Mouse (Mus musculus) intestine, embryonic 14.5 days (tissue): Measurements from ENCODE around the gene Zfp316. TPM values are rescaled to one million over a fixed set of nuclear protein-coding genes. Genes with fewer than 3 reads are reported as not detected.

Source experiments
- ATAC-seq: fragments of 200-750 bp; cut with Nextera tagmentation; replicated peaks from 2 replicates; pipeline ENCODE4 v1.8.0; 2017; ENCODE audit warnings: low read depth, moderate number of reproducible peaks, moderate TSS enrichment, moderate library complexity; ENCODE audit not compliant: low FRiP score, low TSS enrichment
- DNase-seq: peaks from one replicate; pipeline ENCODE4 v3.0.0-alpha.2; 2018; ENCODE audit warnings: low spot score
- H3K27ac ChIP-seq: fragments of 300-500 bp; sonication (generic); 2 replicates; pipeline ENCODE4 v1.5.1; 2014; ENCODE audit warnings: low read depth, mild to moderate bottlenecking, control low read depth
- H3K27me3 ChIP-seq: fragments of 300-500 bp; sonication (generic); replicated peaks from 2 replicates; pipeline ENCODE4 v1.6.1; 2014; ENCODE audit warnings: low read length, control low read depth; ENCODE audit not compliant: control insufficient read depth, insufficient read depth
- H3K36me3 ChIP-seq: fragments of 300-500 bp; sonication (generic); 2 replicates; pipeline ENCODE4 v1.6.1; 2014; ENCODE audit warnings: low read length, control low read depth; ENCODE audit not compliant: control insufficient read depth, insufficient read depth
- H3K4me1 ChIP-seq: fragments of 300-500 bp; sonication (generic); replicated peaks from 2 replicates; pipeline ENCODE4 v1.6.1; 2014; ENCODE audit warnings: low read length, control low read depth, mixed read lengths; ENCODE audit not compliant: control insufficient read depth, insufficient read depth
- H3K4me2 ChIP-seq: fragments of 300-500 bp; sonication (generic); 2 replicates; pipeline ENCODE4 v1.6.1; 2014; ENCODE audit warnings: low read length
- H3K4me3 ChIP-seq: fragments of 300-500 bp; sonication (generic); 2 replicates; pipeline ENCODE4 v1.5.1; 2014; ENCODE audit warnings: low read depth, low read length, control low read depth, mixed read lengths
- H3K9ac ChIP-seq: fragments of 300-500 bp; sonication (generic); 2 replicates; pipeline ENCODE4 v1.6.1; 2014; ENCODE audit warnings: mild to moderate bottlenecking, low read length
- H3K9me3 ChIP-seq: fragments of 300-500 bp; sonication (generic); 2 replicates; pipeline ENCODE4 v1.6.1; 2016; ENCODE audit warnings: low read length, control low read depth; ENCODE audit not compliant: control insufficient read depth
- WGBS: fragments of 180-500 bp; shearing (Covaris S2); extraction: QIAGEN DNeasy Blood & Tissue Kit; methylation state at CpG from one replicate; pipeline ENCODE4 v1.1.7; 2014; 5-methylcytosine and 5-hydroxymethylcytosine counted together
- polyA plus RNA-seq: library from polyadenylated mRNA; unstranded; fragments of >200 nt; fragmentation: Nextera tagmentation; extraction: Ambion mirVana; gene quantifications from 2 replicates; pipeline ENCODE4 v1.2.1, GENCODE M21; 2014

Gene Zfp316
- polyA plus RNA-seq, 1 experiment from 2014 or later, result 2.0 TPM

- Histone ChIP-seq H3K4me2 (no peak overlapping the region), H3K4me3 (no peak overlapping the region), H3K27me3 (peaks cover 62% of the 10 kb centered on the region), H3K36me3 (peaks cover 29% of the 10 kb centered on the region), H3K4me1 (peaks cover 4% of the 10 kb centered on the region), H3K27ac (no peak overlapping the region), H3K9ac (no peak overlapping the region), H3K9me3 (no peaks in the 10 kb centered on the region)
- DNase-seq (peak; percentile 58), ATAC-seq (no peak)
- 48% methylated on average over 24 of the region's 24 CpGs for WGBS
Measured at GRCm38 (mm10) chr5:143255131-143255519, 14.7 kb downstream of the Zfp316 start.

- DNase-seq (peak; percentile 71), ATAC-seq (no peak)
- Histone ChIP-seq H3K9ac (no peak overlapping the region), H3K27ac (no peak overlapping the region), H3K4me1 (peaks cover 4% of the 10 kb centered on the region), H3K4me2 (peak overlapping the region; percentile 62; the same call in 1 of the 2 replicates), H3K36me3 (peaks cover 24% of the 10 kb centered on the region), H3K27me3 (peaks cover 62% of the 10 kb centered on the region), H3K4me3 (peak overlapping the region; percentile 33; the same call in 1 of the 2 replicates), H3K9me3 (no peaks in the 10 kb centered on the region)
- 24% methylated on average over 66 of the region's 66 CpGs for WGBS
Measured at GRCm38 (mm10) chr5:143254487-143255130, 15.2 kb downstream of the Zfp316 start.

GRCm38 (mm10) chr5:143253881-143254486, 15.8 kb downstream of the Zfp316 start:
- Histone ChIP-seq H3K4me2 (peak overlapping the region; percentile 62), H3K27me3 (peaks cover 62% of the 10 kb centered on the region), H3K9ac (0 out of 2 replicates have a peak overlapping the region, but pooled peaks have one; percentile 5), H3K36me3 (peaks cover 24% of the 10 kb centered on the region), H3K27ac (no peak overlapping the region), H3K4me3 (peak overlapping the region; percentile 33), H3K9me3 (no peaks in the 10 kb centered on the region), H3K4me1 (peaks cover 4% of the 10 kb centered on the region)
- ATAC-seq, result 0 out of 2 replicates have a peak, but pooled peaks have one; percentile 30
- 10% methylated on average over 81 of the region's 81 CpGs for WGBS
- DNase-seq, result peak; percentile 73

- Histone ChIP-seq H3K4me2 (peak overlapping the region; percentile 62), H3K9me3 (no peaks in the 10 kb centered on the region), H3K27ac (no peak overlapping the region), H3K4me1 (peaks cover 4% of the 10 kb centered on the region), H3K9ac (no peak overlapping the region), H3K27me3 (peaks cover 62% of the 10 kb centered on the region), H3K4me3 (peak overlapping the region; percentile 33), H3K36me3 (peaks cover 31% of the 10 kb centered on the region)
- DNase-seq (peak; percentile 79), ATAC-seq (peak; percentile 18; the same call in 1 of the 2 replicates)
- WGBS, result 5% methylated on average over 98 of the region's 103 CpGs
Measured at GRCm38 (mm10) chr5:143253186-143253880, 16.5 kb downstream of the Zfp316 start.

DNA sequence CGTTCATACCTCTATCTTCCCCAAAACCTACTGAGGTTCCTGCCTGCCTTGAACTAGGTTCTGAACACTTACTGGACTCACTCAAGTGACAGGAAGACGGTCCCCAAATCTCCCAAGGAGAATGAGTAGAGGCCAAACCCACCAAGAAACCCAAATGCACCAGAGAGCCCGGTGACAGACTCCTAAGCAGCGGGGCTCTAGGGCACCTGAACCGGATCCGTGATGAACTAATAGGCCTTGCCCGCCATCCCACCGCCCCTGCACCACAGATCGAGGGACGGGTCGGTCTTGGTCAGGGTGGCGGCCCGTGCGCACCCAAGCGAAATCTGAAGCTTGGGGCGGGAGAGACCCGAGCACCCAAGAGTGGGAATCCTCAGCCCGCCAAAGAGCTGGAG, 17.0 kb downstream of the Zfp316 start:
- no peak overlapping the region for H3K27ac ChIP-seq
- H3K9me3 ChIP-seq, result no peaks in the 10 kb centered on the region
- WGBS, result 41% methylated on average over 18 of the region's 18 CpGs
- no peak overlapping the region for H3K4me2 ChIP-seq
- H3K27me3 ChIP-seq, result peaks cover 62% of the 10 kb centered on the region
- H3K9ac ChIP-seq, result no peak overlapping the region
- DNase-seq (no peak), ATAC-seq (no peak)
- H3K4me1 ChIP-seq, result peaks cover 4% of the 10 kb centered on the region
- peak overlapping the region; percentile 33; the same call in 1 of the 2 replicates for H3K4me3 ChIP-seq
- peaks cover 36% of the 10 kb centered on the region for H3K36me3 ChIP-seq

DNA sequence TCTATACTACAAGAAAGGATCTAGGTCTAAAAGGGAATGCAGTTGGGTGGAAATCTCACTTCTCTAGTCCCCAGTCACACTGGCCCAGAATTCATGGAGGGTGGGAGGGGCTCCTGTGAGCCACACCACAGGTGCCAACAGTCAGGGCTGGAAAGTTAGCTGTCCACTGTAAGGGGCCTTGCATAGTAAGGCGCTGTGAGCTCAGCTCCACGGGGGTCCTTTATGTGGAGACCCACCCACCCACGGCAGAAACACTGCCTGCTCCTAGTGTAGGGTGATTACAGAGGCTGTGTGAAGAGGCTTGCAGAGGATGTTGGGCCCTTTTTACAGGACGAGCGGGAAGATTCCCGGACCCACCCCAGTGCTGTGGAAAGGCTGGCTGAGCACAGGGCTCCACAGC, 17.8 kb downstream of the Zfp316 start:
- peaks cover 39% of the 10 kb centered on the region for H3K36me3 ChIP-seq
- 62% methylated on average over 6 of the region's 6 CpGs for WGBS
- H3K9ac ChIP-seq, result no peak overlapping the region
- no peak overlapping the region for H3K4me2 ChIP-seq
- H3K4me1 ChIP-seq, result peaks cover 4% of the 10 kb centered on the region
- H3K4me3 ChIP-seq, result no peak overlapping the region
- DNase-seq (no peak), ATAC-seq (no peak)
- peaks cover 60% of the 10 kb centered on the region for H3K27me3 ChIP-seq
- H3K9me3 ChIP-seq, result no peaks in the 10 kb centered on the region
- no peak overlapping the region for H3K27ac ChIP-seq

DNA sequence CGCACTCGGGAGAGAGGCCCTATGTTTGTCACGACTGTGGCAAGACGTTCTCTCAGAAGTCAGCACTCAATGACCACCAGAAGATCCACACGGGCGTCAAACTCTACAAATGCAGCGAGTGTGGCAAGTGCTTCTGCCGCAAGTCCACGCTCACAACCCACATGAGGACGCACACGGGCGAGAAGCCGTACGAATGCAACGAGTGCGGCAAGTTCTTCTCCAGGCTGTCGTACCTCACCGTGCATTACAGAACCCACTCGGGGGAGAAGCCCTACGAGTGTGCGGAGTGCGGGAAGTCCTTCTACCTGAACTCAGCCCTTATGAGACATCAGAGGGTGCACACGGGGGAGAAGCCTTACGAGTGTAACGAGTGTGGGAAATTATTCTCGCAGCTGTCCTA, 24.9 kb downstream of the Zfp316 start:
- H3K4me2 ChIP-seq, result no peak overlapping the region

DNA sequence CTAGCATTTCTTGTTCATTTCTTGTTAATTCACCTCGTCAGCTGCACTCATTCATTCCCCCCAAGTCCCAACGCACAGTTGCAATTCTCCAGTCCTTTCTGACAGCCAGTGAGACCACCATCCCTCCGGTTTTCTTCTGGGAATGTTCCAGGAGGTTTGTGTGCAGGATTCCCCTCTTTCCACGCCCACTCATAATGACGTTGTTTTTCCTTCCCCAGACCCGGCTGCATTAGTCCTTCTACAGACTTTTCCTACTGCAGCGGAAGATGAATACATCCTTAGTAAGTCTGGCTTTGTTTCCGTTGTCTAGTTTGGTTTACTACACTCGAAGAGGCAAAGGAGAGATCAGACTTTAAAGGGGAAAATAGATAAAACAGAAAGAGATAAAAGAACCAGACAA, 33.8 kb downstream of the Zfp316 start:
- WGBS, result 40% methylated on average over 9 of the region's 9 CpGs
- Histone ChIP-seq H3K4me1 (peaks cover 12% of the 10 kb centered on the region), H3K27ac (no peak overlapping the region), H3K4me3 (peak overlapping the region; percentile 88), H3K4me2 (peak overlapping the region; percentile 78), H3K9ac (peak overlapping the region; percentile 89), H3K36me3 (peaks cover 40% of the 10 kb centered on the region), H3K9me3 (no peaks in the 10 kb centered on the region), H3K27me3 (no peaks in the 10 kb centered on the region)
- DNase-seq, result no peak
- ATAC-seq, result no peak

More for the DNA sequence above, 24.9 kb downstream of the Zfp316 start:
- 97% methylated on average over 26 of the region's 26 CpGs for WGBS
- Histone ChIP-seq H3K27ac (no peak overlapping the region), H3K27me3 (no peaks in the 10 kb centered on the region), H3K36me3 (peaks cover 91% of the 10 kb centered on the region), H3K4me1 (no peaks in the 10 kb centered on the region), H3K9me3 (no peaks in the 10 kb centered on the region), H3K9ac (no peak overlapping the region), H3K4me3 (no peak overlapping the region)
- ATAC-seq (no peak), DNase-seq (no peak)
